Mouse (Mus musculus): ENCODE data around the gene Osbpl9. TPM values are rescaled to one million over a fixed set of nuclear protein-coding genes. Genes with fewer than 3 reads are reported as not detected.

The Osbpl9 gene
- polyA plus RNA-seq, 1 experiment from 2014 or later: 70.3 TPM

- H3K9me3 ChIP-seq (replicated peaks): no peaks in the 10 kb centered on the region
- H3K27me3 ChIP-seq: no peaks in the 10 kb centered on the region
- H3K36me3 ChIP-seq (ENCODE audit: poor library complexity, severe bottlenecking): no peaks in the 10 kb centered on the region; the same call in none of the 2 replicates
- H3K27ac ChIP-seq: no peak overlapping the region
- no peak overlapping the region for H3K9ac ChIP-seq
- no peak overlapping the region for H3K4me2 ChIP-seq
- no peak for ATAC-seq
- H3K4me1 ChIP-seq: no peaks in the 10 kb centered on the region
- 93% methylated on average over 6 of the region's 6 CpGs for WGBS
- no peak overlapping the region for H3K4me3 ChIP-seq
Measured at GRCm38 (mm10) chr4:109089999-109090398, 112.1 kb downstream of the Osbpl9 start.

DNA sequence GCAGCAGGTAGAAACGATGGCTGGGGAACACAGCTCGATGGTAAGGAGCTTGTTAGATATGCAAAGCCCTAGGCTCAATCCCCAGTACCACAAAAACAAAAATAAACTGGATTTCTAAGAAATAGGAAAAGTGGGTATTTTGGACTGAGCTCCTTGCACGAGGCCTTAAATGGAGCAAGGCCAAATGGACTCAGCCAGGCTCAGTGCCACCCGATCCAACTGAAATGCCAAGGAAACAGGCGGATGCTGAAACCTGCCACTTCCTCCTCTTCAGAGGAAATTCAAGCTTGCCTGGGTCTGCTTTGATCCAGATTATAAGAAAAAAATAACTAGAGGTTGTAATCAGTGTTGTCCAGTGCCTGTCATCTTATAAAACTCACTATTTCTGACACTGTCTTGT lies 112.9 kb downstream of the Osbpl9 start:
- H3K9ac ChIP-seq: no peak overlapping the region
- ATAC-seq: no peak
- 92% methylated on average over 5 of the region's 5 CpGs for WGBS
- no peaks in the 10 kb centered on the region for H3K9me3 ChIP-seq (replicated peaks)
- no peak overlapping the region for H3K4me3 ChIP-seq
- H3K4me2 ChIP-seq: no peak overlapping the region
- H3K27me3 ChIP-seq: no peaks in the 10 kb centered on the region
- no peaks in the 10 kb centered on the region; the same call in none of the 2 replicates for H3K36me3 ChIP-seq (ENCODE audit: poor library complexity, severe bottlenecking)
- no peaks in the 10 kb centered on the region for H3K4me1 ChIP-seq
- H3K27ac ChIP-seq: no peak overlapping the region

DNA sequence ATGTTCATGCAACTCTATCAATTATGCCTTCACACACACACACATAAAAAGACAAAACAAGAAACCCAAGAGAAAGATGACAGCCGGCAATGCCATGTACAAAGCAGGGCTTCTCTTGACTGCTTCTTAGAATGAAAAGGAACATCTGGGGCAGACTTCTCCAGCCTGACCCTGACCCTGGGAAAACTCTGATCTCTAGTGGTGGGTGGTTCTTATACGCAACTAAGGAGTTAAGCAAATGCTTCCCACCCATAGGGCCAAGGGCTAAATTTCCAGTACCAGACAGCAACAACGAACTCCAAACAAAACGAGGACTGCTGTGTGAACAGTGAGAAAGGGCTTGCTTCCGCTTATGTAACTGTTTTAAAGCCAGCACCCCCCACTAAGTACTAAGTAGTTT lies 122.0 kb downstream of the Osbpl9 start:
- 79% methylated on average over 5 of the region's 5 CpGs for WGBS
- Histone ChIP-seq H3K4me3 (no peak overlapping the region), H3K36me3 (ENCODE audit: poor library complexity, severe bottlenecking) (peaks cover 45% of the 10 kb centered on the region), H3K27ac (no peak overlapping the region), H3K4me2 (no peak overlapping the region), H3K9ac (no peak overlapping the region), H3K27me3 (no peaks in the 10 kb centered on the region), H3K4me1 (no peaks in the 10 kb centered on the region), H3K9me3 (replicated peaks) (no peaks in the 10 kb centered on the region)
- ATAC-seq: no peak

DNA sequence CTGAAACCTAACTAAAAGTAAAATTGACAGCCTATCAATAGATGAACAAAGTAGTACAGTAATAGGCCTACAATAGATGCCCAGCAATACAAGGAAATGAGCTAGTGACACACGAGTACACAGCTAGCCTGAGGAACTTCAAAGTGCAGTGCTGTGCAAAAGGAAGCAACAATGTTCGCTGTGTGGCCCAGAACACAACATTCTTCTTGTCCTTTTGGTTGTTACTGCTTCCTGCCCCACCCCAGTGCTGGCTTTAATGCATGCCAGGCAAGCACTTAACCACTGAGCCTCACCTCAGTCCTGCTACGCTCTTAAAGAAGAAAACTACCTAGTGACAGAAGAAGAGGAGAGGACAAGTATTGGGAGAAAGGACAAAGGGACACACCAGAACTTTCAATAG lies 122.4 kb downstream of the Osbpl9 start:
- no peak overlapping the region for H3K9ac ChIP-seq
- H3K9me3 ChIP-seq (replicated peaks): no peaks in the 10 kb centered on the region
- peaks cover 45% of the 10 kb centered on the region for H3K36me3 ChIP-seq (ENCODE audit: poor library complexity, severe bottlenecking)
- H3K27ac ChIP-seq: no peak overlapping the region
- 78% methylated on average over 3 of the region's 3 CpGs for WGBS
- no peak overlapping the region for H3K4me3 ChIP-seq
- no peaks in the 10 kb centered on the region for H3K4me1 ChIP-seq
- ATAC-seq: no peak
- no peaks in the 10 kb centered on the region for H3K27me3 ChIP-seq
- H3K4me2 ChIP-seq: no peak overlapping the region

DNA sequence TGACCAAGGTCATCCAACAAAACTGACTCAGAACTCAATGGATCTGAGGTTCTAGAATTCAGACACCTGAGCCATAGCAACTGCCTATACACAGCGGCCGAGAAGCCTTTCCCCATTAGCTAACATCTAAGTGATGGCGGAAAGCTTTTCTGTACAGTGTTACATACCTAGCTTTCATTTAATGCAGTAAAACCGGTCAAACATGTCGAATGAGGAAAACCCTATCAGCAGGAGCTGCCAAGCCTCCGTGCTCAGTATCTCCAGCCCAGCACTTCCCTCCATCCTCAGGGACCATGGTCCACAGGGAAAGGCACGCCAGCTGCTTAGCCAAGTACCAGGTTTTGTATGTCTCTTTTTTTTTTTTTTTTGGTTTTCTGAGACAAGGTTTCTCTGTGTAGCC lies 123.1 kb downstream of the Osbpl9 start:
- H3K9me3 ChIP-seq (replicated peaks): no peaks in the 10 kb centered on the region
- H3K27me3 ChIP-seq: no peaks in the 10 kb centered on the region
- no peaks in the 10 kb centered on the region for H3K4me1 ChIP-seq
- ATAC-seq: no peak
- H3K27ac ChIP-seq: no peak overlapping the region
- no peak overlapping the region for H3K9ac ChIP-seq
- WGBS: 96% methylated on average over 7 of the region's 7 CpGs
- peaks cover 45% of the 10 kb centered on the region for H3K36me3 ChIP-seq (ENCODE audit: poor library complexity, severe bottlenecking)
- H3K4me3 ChIP-seq: no peak overlapping the region
- no peak overlapping the region for H3K4me2 ChIP-seq

GRCm38 (mm10) chr4:109073296-109073695 lies 128.8 kb downstream of the Osbpl9 start:
- H3K9me3 ChIP-seq (replicated peaks): no peaks in the 10 kb centered on the region
- no peak for ATAC-seq
- no peak overlapping the region for H3K4me2 ChIP-seq
- WGBS: 91% methylated on average over 3 of the region's 3 CpGs
- H3K9ac ChIP-seq: no peak overlapping the region
- no peaks in the 10 kb centered on the region for H3K4me1 ChIP-seq
- H3K27me3 ChIP-seq: no peaks in the 10 kb centered on the region
- H3K27ac ChIP-seq: no peak overlapping the region
- peaks cover 34% of the 10 kb centered on the region for H3K36me3 ChIP-seq (ENCODE audit: poor library complexity, severe bottlenecking)
- H3K4me3 ChIP-seq: no peak overlapping the region

- Histone ChIP-seq H3K27me3 (no peaks in the 10 kb centered on the region), H3K4me3 (no peak overlapping the region), H3K4me2 (no peak overlapping the region), H3K9me3 (replicated peaks) (no peaks in the 10 kb centered on the region), H3K9ac (no peak overlapping the region), H3K36me3 (ENCODE audit: poor library complexity, severe bottlenecking) (peaks cover 36% of the 10 kb centered on the region), H3K27ac (no peak overlapping the region), H3K4me1 (no peaks in the 10 kb centered on the region)
- WGBS: 94% methylated on average over 6 of the region's 6 CpGs
- no peak for ATAC-seq
Measured at GRCm38 (mm10) chr4:109072891-109073290, 129.2 kb downstream of the Osbpl9 start.

DNA sequence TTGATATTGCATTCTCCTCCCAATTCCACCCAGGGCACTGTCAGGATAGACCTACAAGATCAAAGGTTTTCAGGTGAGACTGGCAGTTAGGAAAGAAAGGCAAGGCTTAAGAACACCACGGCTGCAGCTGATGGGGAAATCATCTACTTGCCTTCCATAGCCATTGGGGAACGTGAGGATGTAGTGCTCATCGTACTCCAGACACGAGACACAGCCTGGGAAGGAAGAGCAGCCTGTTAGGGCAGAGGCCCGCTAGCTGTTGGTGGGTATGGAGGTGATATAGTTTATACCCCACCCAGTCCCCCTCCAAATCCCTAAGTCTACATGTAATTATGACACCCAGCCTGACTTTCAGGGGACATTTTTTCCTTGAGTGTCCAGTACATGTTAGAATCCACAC lies 136.4 kb downstream of the Osbpl9 start:
- H3K4me2 ChIP-seq: no peak overlapping the region
- H3K4me3 ChIP-seq: no peak overlapping the region
- H3K4me1 ChIP-seq: no peaks in the 10 kb centered on the region
- ATAC-seq: no peak
- H3K27ac ChIP-seq: no peak overlapping the region
- H3K27me3 ChIP-seq: no peaks in the 10 kb centered on the region
- no peaks in the 10 kb centered on the region for H3K9me3 ChIP-seq (replicated peaks)
- 93% methylated on average over 5 of the region's 5 CpGs for WGBS
- no peak overlapping the region for H3K9ac ChIP-seq
- H3K36me3 ChIP-seq (ENCODE audit: poor library complexity, severe bottlenecking): peaks cover 91% of the 10 kb centered on the region

DNA sequence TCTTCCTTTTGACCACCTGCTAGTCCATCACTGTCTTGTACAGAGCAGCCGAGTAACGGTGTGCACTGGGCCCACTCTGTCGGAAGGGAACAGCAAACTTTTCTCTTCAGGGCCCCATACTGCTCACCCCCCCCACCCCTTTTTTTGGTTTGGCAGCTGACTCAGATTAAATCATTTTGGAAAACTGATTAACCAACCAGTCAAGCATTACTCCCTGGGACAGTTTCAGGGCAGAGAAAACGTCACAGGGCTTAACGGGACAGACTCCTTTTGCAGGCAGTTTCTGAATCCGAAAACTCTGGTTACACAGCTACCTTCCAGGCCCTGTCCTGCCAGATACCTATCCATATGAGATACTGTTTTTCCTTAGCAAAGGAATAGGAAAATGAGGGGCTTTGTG lies 137.1 kb downstream of the Osbpl9 start:
- 89% methylated on average over 6 of the region's 6 CpGs for WGBS

GRCm38 (mm10) chr4:109059255-109059821 lies 142.7 kb downstream of the Osbpl9 start:
- Histone ChIP-seq H3K4me2 (no peak overlapping the region), H3K36me3 (ENCODE audit: poor library complexity, severe bottlenecking) (peaks cover 91% of the 10 kb centered on the region), H3K27ac (no peak overlapping the region), H3K27me3 (no peaks in the 10 kb centered on the region), H3K4me3 (no peak overlapping the region), H3K4me1 (no peaks in the 10 kb centered on the region), H3K9ac (no peak overlapping the region), H3K9me3 (replicated peaks) (no peaks in the 10 kb centered on the region)
- ATAC-seq: no peak
- 93% methylated on average over 4 of the region's 4 CpGs for WGBS

More for the DNA sequence above, 137.1 kb downstream of the Osbpl9 start:
- Histone ChIP-seq H3K4me2 (no peak overlapping the region), H3K9me3 (replicated peaks) (no peaks in the 10 kb centered on the region), H3K36me3 (ENCODE audit: poor library complexity, severe bottlenecking) (peaks cover 91% of the 10 kb centered on the region), H3K4me1 (no peaks in the 10 kb centered on the region), H3K27ac (no peak overlapping the region), H3K9ac (no peak overlapping the region), H3K4me3 (no peak overlapping the region), H3K27me3 (no peaks in the 10 kb centered on the region)
- ATAC-seq: no peak

DNA sequence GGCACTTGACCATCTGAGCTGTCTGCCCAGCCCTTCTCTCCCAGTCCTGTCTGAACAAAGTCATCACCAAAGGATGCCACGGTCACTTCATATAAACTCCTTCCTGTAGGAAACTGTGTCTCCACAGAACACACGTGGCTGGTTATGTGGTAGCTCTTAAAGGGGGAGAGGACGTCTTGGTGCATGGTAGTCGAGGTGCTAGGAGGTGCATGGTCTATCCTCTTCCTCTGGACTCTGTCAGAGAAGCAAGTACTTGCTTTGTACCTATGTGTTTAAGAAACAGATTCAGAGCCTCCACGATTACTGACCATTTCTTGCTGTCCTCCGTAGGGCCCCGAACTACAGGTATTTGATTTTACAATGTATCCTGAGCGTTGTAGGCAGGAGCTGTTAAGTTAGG lies 144.4 kb downstream of the Osbpl9 start:
- no peak overlapping the region for H3K4me3 ChIP-seq
- H3K27ac ChIP-seq: no peak overlapping the region
- H3K4me1 ChIP-seq: no peaks in the 10 kb centered on the region
- H3K9ac ChIP-seq: no peak overlapping the region
- H3K27me3 ChIP-seq: no peaks in the 10 kb centered on the region
- H3K36me3 ChIP-seq (ENCODE audit: poor library complexity, severe bottlenecking): peaks cover 82% of the 10 kb centered on the region
- no peak for ATAC-seq
- H3K4me2 ChIP-seq: no peak overlapping the region
- 94% methylated on average over 8 of the region's 8 CpGs for WGBS
- H3K9me3 ChIP-seq (replicated peaks): no peaks in the 10 kb centered on the region

DNA sequence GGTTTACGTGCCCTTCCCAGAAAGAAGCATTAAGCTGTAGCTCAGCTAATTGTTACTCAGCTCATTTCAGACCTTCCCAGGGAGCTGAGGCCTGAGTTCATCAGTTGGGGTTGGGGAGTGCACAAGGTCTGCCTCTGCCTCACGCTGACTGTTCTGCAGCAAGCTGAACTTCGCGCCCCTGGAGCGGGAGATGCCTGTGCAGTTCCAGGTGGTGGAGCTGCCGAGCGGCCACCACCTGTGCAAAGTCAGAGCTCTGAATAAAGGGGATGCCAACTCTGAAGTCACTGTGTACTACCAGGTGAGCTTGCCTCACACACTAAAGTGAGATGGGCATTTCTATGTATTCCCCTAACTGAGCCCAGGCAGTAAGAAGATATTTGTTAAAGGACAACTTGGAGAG lies 145.7 kb downstream of the Osbpl9 start:
- Histone ChIP-seq H3K4me3 (no peak overlapping the region), H3K4me2 (no peak overlapping the region), H3K9ac (no peak overlapping the region), H3K9me3 (replicated peaks) (no peaks in the 10 kb centered on the region), H3K27ac (no peak overlapping the region), H3K4me1 (no peaks in the 10 kb centered on the region), H3K27me3 (no peaks in the 10 kb centered on the region), H3K36me3 (ENCODE audit: poor library complexity, severe bottlenecking) (peaks cover 80% of the 10 kb centered on the region)
- WGBS: 86% methylated on average over 7 of the region's 7 CpGs
- ATAC-seq: no peak

DNA sequence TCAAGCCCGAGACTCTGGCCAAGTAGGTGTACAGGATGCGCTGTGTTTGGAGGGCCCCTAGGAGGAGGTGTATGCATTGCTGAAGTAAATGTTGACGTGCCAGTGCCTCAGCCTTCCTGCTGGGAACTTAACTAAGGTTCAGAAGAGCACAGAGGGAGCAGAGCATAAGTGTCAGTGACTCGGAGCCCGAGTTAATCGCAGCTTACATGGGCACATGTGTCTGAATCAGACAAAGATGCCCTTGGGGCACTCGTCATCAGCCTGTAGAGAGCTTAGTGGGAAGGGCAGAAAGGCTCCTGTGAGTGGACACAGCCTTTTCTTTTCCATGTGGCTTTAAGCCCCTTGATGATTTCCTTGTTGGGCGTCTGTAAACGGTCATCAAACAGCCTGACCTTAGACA lies 148.1 kb downstream of the Osbpl9 start:
- H3K4me2 ChIP-seq: no peak overlapping the region
- no peaks in the 10 kb centered on the region for H3K27me3 ChIP-seq
- ATAC-seq: no peak
- no peak overlapping the region for H3K27ac ChIP-seq
- H3K4me1 ChIP-seq: no peaks in the 10 kb centered on the region
- no peak overlapping the region for H3K9ac ChIP-seq
- no peak overlapping the region for H3K4me3 ChIP-seq
- peaks cover 80% of the 10 kb centered on the region for H3K36me3 ChIP-seq (ENCODE audit: poor library complexity, severe bottlenecking)
- no peaks in the 10 kb centered on the region for H3K9me3 ChIP-seq (replicated peaks)
- WGBS: 81% methylated on average over 9 of the region's 9 CpGs

Measured in forebrain, embryonic 13.5 days (tissue).